Mouse (Mus musculus) adrenal gland, adult 2 months (tissue): ENCODE measurements at regions not wholly inside any gene's neighbourhood (a gene's known extent, or its start where the extent isn't known, plus 50 kb on each side); places are given as distances from the start of the nearest gene placed in this dataset.
"Not testable (repeated sequence)": the region's sequence is repeated elsewhere in the genome, so short reads cannot be mapped to it uniquely, and the experiment has no call there.

ENCODE experiments used
- DNase-seq: peaks from one replicate; pipeline ENCODE4 v3.0.0; 2021

DNA sequence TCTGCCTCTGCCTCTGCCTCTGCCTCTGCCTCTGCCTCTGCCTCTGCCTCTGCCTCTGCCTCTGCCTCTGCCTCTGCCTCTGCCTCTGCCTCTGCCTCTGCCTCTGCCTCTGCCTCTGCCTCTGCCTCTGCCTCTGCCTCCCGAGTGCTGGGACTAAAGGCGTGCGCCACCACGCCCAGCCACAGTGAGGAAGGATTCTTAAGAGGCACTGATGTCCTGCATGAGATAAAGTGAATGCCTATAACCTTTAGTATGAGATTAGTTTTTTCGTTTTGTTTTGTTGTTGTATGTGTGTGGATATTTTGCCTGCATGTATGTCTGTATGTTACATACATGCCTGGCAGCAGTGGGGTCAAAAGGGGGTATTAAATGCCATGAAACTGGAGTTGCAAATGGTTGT, 63.2 kb downstream of the Hlx start:
- DNase-seq: not testable (repeated sequence)

DNA sequence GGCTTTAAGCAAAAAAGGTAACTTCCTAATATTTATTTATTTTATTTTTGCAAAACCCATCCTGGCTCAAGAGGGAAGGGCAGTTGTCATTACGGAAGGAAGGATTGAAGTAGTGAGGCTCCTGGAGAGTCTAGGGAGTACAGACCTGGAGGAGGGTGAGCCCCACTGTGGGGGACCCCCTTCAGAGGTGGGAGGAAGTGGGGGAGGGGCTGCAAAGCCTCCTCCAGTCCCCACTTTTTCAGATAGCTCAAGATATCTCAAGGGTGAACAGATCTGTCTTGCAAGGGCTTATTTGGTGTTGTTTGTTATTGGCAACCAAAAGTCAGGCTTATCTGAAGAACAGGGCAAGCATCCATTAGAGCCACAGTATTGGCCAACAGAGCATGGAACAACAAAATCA, 64.0 kb downstream of the Hlx start:
- no peak for DNase-seq

DNA sequence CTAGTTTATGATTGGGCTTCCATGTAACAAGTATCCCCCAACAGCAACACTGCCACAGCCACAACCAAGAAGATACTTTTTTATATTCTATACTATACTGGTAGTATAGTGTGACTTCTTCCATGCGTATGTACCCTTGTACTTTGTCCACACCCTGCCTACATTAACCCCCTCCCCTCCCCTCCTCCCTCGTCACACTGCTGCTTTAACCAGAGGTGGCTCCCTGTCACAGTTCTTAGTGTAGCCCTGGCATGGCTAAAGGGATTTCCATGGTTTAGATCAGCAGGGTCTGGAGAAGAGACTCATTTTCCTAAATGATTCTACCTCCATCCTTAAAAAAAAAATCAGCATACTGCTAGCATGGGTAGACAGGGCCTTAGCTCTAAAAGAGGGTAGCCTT, 64.4 kb downstream of the Hlx start:
- no peak for DNase-seq

DNA sequence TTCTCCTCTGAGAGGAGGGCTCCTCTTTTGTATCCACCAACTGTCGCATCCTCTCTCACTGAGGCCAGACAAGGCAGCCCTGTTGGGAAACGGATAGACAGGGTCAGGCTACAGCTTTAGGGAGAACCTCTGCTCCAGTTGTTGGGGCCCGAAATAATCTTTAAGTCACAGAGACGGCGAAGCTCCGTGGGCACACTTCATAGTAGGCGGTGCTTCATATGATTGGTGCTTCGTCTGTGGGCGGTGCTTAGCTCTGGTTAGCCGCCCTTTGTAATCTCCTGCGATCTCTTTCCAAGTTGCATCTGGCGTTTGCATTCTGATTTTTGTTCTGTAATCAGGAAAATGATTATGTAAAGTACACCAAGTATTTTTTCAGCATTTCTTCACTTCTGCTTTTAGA, 67.2 kb downstream of the Hlx start:
- no peak for DNase-seq

DNA sequence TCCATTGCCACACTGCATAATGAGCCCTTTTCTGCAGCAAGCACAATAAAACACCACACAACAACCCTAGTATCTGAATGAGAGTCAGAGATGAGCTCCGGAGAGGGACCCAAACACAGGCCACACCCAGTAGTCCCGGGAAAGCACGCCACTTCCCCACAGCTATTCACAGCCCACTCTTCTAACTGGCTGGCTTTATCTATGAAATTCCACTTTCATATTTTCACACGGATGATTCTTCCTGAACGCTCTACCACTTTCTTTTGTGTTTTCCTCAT, 68.4 kb downstream of the Hlx start:
- no peak for DNase-seq

DNA sequence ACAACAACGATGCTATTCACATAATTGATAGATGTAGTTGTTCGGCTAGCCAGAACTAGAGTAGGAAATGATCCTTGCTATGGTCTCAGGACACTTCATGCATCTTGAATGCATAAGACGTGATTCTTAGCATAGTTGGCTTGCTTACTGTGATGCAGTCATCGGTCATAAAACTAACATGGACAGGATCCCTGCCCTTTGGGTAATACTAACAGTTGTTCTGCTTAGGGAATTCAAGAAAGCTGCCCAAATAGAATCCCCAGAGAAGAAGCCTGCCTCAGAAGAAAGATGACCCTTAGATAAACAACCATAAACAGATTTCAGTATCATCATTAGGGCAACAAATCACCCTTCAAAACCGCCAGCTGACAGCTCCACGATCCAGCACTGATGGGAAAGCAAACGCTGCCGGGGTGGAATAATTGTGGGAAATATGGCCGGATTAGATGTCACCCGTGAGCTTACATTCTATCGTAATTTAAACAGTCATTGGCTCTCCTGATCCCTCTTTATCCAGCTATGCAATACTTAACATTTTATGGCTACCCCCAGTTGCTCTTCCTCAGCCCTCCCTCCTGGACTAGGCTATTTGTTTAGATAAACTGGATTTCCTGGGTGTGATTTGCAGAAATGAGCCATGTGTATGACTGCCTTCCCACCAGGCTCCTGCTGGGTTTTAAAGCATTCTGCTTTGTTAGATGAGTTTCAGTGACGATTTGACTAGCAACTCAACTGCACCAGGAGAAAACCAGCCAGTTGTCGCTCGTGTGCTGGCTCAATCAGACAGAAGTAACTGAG, 68.9 kb downstream of the Hlx start:
- no peak for DNase-seq

DNA sequence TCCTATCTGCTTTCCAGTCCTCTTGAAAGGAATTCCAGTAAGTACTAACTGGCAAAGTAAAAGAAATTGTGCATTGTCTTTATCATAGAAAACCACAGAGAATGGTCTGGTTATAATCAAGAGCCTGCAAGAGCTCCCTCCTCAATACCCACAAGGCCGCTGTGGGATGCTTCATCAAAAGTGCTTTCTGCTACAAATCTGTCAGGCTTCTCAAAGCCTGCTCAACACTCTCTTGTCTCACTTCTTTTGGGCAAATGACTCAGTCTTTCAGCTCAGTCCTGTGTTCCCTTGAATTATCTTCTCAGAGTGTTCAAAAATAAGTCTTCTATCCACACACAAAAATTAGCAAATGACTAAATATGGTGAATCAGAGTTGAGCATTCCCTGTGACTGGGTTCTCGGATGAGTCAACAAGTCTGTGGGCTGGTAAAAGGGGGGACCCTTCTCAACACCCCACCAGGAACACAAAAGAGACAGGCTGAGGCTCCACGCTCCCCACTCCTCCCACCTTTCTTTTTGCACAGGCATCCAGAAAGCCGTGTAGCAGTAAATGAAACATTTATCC, 81.8 kb downstream of the Hlx start:
- DNase-seq: no peak

DNA sequence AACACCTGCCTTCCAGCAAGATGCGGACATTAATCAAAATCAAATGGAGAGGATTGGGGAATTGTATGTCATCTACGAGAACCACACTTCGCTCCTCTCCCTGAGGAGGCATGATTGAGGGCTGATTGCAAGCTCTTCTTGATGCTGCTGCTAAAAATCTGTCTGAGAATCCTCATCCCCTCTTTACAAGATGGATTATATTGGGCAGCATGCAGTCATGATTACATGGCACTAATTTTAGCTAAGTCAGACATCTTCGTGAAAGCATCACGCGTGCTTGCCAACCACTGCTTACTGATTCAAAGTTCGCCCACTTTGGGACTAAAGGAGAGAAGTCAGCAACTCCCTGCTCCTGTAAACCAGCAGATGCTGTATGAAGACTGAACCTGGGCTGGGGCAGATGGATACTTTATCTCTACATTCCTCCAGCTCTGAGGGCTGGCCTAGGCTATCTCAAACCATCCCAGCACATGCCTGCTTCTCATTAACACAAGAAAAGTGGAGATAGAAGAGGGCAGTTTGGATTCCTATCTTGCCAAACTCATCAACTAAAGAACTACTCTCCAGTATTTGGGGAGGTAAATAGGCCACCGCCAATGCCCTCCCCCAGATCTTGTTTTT, 84.4 kb downstream of the Hlx start:
- no peak for DNase-seq

DNA sequence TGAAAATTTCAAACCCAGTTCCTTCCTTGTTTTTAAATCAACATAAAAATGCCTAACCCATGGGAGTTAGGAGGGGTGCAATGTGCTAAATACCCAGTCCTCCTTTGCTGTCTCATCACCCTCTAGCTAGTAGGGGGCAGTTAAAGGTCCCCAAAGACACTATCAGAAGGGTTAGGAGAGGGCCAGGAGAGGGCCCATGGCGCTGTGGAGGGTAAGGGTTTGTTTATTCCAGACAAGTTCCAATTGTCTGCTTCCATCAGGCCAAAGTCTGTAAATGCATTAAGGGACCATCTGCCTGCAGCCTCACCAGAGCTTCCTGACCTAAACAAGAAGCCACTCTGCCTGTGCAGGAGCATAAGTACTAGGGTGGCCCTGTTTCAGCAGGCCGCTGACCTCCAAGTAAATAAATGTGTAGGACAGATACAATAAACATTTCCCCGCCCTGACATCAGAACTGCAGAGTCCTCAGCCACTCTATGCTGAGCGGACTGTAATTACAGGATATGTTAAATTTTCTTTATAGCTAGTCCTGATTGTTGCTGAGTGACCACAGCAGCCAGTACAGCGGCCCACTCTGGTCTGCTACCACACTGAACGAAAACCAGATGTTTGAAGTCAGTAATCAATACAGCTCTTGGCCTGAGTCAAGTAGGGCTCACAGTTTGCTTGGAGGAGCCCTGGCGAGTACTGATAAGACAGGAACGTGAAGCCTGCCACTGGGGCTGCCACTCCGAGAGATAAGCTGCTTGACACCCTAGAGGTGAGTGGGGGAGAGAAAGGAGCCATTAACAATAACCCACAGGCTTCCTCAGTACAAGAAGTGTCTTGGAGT, 87.4 kb downstream of the Hlx start:
- DNase-seq: no peak

DNA sequence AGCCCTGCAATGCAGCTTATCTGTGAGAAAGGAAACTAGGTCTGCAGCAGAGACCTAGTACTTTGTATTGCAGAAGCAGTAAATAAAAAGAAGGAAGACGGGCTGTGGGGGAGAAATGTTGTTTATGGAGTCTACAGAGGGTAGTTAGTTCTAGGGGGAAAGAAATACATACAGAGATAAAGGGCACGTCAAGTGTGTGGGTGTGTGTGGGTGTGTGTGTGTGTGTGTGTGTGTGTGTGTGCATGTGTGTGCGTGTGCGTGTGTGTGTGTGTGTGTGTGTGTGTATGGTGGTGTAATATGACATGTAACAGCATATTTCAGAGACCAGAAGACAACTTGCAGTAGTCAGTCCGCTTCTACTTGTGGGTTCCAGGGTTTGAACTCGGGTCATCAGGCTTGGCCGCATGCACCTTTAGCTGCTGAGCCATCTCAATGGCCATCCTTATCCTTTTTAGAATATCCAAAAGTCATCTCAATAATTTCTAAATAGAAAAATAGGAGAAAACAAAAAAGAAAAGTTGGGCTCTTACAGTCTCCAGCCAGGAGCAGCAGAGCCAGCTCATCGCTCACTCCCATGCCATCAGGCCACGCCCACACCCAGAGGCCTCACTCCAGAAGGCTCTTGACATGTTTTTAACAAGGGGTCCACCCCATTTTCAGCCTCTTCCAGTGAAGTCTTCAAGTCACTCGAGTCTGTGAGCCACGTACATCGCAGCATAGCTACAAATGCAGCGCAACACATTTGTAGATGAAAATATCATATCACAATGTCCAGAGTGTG, 101.5 kb downstream of the Hlx start:
- no peak for DNase-seq

DNA sequence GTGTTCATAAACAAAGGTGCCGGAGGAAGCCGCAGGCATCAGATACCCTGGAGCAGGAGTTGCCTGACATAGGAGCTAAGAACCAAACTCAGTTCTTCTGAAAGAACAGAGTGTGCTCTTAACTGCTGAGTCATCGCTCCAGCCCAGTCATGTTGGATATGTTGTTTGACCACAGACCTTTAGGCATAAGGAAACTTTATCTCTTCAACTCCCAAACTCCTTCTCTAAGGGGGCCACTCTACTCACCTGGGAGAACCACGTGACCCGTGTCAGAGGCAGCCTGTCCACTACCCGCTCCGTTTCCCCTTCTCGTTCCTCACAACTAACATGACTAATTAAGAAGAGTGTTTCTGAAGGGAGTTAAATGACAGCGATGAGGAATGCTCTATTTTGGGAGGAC, 103.2 kb downstream of the Hlx start:
- no peak for DNase-seq

DNA sequence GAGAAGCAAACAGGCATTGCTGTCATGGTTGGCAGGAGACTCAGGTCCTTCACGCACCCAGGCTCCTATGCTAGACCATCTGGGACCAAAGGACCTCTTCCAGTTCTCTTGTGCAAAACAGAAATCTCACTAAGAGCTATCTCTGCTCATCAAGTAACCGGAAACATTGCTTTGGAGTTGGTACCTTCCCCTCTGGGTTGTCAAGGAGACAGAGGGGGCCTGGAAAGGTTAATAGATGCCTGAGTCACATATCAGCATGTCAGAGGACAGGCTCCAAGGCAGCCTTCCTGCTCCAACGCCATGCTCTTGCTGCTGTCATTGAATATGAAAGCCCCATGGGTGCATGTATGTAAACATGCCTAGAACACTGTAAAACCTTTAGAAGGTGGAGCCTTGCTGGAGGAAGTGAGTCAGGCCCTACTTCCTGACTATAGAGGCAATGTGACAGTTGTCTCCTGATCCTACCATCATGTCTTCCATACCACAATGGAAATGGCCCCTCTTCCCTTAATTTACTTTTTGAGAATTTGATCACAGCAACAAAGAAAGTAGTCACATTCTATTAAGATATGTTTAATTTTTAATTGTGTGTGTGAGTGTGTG, 103.8 kb downstream of the Hlx start:
- no peak for DNase-seq

DNA sequence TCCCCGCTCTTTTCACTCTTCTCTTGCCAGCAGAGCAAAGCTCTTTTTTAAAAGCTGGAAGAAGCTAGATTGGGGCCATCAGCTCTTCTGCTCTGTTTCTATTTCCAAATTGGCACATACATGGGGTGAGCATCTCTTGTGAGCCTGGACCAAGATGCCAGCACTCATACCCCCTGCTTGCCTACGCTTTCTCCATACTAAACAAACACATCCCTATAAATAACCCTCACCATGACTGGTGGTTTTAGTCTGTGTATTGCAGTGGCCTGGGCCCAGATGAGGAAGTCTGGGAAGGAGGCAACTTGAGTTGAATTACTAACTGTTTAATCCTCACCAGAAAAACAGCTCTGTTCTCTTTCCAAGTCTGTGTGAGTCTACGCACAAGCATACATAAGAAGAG, 110.0 kb downstream of the Hlx start:
- DNase-seq: no peak

DNA sequence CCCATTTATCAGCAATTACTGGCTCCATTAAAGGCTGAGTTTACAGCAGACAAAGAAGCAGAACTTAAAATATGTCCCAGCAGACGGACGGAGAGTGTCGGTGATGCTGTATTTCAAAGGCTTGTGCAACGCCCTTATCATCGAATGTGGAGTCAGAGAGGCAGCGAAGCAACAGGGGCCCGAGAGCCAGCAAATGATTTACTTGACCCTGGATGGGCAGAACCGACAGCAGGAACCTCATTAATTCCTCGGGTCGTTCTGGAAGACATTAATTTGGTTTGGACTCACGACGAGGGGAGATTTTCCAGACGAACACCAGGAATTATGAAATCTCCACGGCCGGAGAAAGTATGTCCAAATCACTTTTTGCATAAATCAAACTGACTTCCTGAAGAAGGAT, 110.5 kb downstream of the Hlx start:
- peak; percentile 20 for DNase-seq

DNA sequence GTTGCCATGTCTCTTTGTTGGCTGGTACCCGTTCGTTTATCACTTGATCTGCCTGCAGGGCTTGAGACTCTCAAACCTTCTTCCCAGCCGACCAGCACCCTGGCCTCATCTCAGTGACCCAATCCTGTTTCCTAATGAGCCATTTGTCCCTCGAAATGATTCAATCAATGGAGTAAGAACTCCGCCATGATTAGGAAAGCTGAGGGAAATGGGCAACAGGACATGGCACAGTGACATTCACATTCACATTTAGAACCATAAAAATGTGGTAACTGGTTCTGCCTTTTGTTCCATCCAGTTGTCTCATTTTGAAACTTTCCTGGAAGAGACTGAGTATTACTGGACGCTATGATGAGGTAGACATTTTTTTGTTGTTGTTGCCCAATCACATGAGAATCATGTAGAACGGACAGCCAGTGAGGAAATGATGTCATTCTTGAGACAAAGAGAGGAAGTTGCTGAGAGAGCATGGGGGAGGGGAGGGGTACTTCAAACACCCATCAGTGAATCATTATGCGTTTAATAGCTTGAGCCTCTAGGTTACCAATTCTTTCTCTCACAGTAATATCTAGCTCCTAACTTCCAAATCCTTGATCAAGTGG, 114.5 kb downstream of the Hlx start:
- no peak for DNase-seq

DNA sequence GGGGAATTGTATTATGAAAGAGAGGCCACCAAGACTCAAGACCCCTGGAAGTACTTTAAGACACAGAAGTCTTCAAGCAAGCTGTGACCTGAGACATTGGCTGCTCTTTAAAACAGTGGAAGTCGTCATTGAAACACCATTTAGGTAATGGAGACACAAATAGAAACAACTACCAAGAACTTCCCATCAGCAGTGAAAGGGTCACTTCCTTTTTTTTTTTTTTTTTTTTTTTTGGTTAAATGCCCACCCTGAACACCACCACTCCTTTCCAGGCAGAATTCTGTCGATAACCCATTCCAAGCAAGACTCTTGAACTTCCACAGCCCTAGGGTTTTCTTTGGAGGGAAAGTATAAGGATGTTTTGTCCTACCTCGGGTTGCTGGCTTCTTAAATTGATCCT, 116.4 kb downstream of the Hlx start:
- no peak for DNase-seq

DNA sequence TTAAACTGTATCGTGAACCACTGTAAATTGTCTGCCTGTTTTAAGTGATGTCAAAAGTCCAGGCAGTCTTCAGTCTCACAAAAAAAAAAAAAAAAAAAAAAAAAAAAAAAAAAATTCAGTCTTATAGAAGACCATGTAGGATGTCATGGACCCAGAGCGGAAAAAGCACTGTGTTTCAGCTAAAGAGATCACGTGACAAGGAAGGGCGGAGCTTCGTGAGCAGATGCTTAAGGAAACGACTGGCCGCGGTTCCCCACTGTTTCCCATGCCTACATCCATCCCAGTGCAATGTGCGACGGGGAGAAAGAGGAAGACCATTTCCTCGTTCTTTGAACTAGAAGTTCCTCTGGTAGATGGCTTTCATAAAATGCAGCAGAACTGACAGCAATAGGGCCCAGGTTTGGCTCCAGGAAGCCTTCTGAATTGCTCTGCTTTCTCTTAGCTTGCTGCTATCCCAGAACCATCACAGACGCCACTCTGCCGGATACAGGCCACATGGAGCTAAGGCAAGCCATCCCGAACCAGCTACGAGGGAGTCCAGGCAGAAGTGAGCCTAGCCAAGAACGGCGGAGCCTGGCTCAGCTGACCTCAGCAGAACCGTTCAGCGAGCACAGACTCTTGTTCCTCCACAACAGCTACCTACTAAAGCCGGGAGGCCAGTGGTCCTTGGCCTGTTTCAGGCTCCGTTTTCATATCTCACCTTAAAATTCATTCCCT, 117.6 kb downstream of the Hlx start:
- DNase-seq: no peak

DNA sequence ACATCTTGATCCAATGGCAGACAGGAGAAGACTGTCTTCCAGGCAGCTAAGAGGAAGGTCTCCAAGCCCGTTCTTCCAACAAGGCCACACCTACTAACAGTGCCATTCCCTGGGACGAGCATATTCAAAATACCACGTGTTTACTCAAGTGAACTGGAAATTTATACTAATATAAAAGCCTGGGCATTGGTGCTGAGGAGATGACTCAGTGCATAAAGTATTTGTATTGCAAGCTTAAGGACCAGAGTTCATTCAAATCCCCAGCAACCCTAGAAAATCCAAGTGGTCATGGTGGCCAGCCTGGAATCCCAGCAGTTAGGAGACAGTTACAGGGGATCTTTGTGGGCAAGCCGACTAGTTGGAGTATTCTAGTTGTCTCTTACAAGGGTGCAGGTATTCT, 119.5 kb downstream of the Hlx start:
- DNase-seq: no peak

DNA sequence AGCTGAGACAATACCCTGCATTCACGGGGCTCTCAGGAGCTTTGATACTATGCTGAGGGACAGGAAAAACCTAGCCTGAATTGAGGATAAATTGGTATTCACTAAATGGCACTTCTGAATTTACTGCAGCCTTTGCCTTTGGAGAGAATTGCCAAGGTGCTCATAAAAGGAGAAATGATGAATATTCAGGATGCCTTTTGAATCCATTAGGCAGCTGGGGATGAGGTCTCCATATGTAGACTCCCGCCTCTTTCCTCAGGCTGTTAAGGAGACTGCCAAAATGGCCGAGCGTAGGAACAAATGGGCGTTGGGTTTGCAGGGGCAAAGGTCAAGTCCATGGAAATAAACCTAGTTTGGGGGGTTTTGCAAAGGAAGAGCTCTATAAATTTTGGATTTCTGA, 123.5 kb downstream of the Hlx start:
- DNase-seq: no peak

DNA sequence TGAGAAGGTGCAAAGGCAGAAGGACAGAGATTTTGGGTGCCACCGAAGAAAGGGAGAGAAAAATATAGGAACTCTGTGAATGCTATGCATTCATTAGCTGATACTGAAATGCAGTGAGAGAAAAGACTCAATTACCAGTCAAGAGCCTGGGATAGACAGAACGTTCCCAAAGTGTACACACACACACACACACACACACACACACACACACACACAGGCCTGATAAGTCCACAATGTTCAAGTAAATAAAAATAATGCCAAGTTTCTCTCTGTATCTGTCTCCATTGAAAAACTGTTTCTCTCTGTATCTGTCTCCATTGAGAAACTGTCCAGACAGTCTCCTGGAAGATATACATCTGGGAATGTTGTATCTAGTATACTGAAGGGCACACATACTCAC, 124.1 kb downstream of the Hlx start:
- no peak for DNase-seq

DNA sequence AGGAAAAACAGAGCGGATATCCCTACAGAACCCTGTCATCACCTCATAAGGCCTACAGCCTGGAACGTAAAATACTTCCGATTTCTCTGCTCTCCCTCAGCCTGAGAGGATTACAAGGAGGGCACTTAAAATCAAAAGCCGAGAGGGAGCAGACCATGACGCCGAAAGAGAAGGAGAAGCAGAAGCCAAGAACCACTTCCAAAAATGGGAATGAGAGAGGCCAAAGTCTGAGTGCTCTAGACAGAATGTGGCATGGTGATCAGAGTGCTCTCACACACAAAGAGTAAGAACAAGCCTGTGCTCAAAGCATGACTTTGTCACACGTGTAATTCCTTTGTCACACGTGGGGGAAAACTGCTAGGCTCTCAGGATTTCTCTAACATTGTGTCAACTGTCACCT, 125.9 kb downstream of the Hlx start:
- DNase-seq: no peak
